Mouse (Mus musculus) limb, embryonic 14.5 days (tissue): Measurements from ENCODE around the gene Eef2. TPM values are rescaled to one million over a fixed set of nuclear protein-coding genes. Genes with fewer than 3 reads are reported as not detected.

ENCODE experiments used
- ATAC-seq: fragments of 200-750 bp; cut with Nextera tagmentation; 2 replicates; pipeline ENCODE4 v1.8.0; 2017; ENCODE audit warnings: low read depth, moderate number of reproducible peaks, moderate TSS enrichment; ENCODE audit not compliant: low FRiP score
- DNase-seq: peaks from one replicate; pipeline ENCODE4 v3.0.0-alpha.2; 2015; ENCODE audit warnings: low spot score
- H3K27ac ChIP-seq: fragments of 300-500 bp; sonication (generic); replicated peaks from 2 replicates; pipeline ENCODE4 v1.5.1; 2014; ENCODE audit warnings: low read depth, mild to moderate bottlenecking, low read length, moderate library complexity, mixed read lengths
- H3K27me3 ChIP-seq: fragments of 300-500 bp; sonication (generic); 2 replicates; pipeline ENCODE4 v1.6.1; 2014; ENCODE audit warnings: low read length, mixed read lengths; ENCODE audit not compliant: control insufficient read depth, insufficient read depth
- H3K36me3 ChIP-seq: fragments of 300-500 bp; sonication (generic); 2 replicates; pipeline ENCODE4 v1.6.1; 2014; ENCODE audit warnings: mild to moderate bottlenecking, low read length, moderate library complexity, mixed read lengths; ENCODE audit not compliant: control insufficient read depth, insufficient read depth
- H3K4me1 ChIP-seq: fragments of 300-500 bp; sonication (generic); 2 replicates; pipeline ENCODE4 v1.6.1; 2014; ENCODE audit warnings: antibody characterized with exemption, low read length, mixed read lengths; ENCODE audit not compliant: control insufficient read depth, insufficient read depth
- H3K4me2 ChIP-seq: fragments of 300-500 bp; sonication (generic); replicated peaks from 2 replicates; pipeline ENCODE4 v1.6.1; 2014; ENCODE audit warnings: low read depth, mild to moderate bottlenecking, low read length, moderate library complexity; ENCODE audit not compliant: severe bottlenecking
- H3K4me3 ChIP-seq: fragments of 300-500 bp; sonication (generic); replicated peaks from 2 replicates; pipeline ENCODE4 v1.5.1; 2014; ENCODE audit warnings: low read length
- H3K9ac ChIP-seq: fragments of 300-500 bp; sonication (generic); 2 replicates; pipeline ENCODE4 v1.6.1; 2014; ENCODE audit warnings: mild to moderate bottlenecking, low read depth, low read length, moderate library complexity; ENCODE audit not compliant: severe bottlenecking
- H3K9me3 ChIP-seq: fragments of 300-500 bp; sonication (generic); 2 replicates; pipeline ENCODE4 v1.6.1; 2016; ENCODE audit warnings: low read length; ENCODE audit not compliant: control insufficient read depth
- POLR2A ChIP-seq: fragments of 200-500 bp; IDR thresholded peaks from 2 replicates; pipeline ENCODE4 v1.8.0; 2012; ENCODE audit warnings: inconsistent platforms, mild to moderate bottlenecking, moderate library complexity, borderline replicate concordance; ENCODE audit not compliant: insufficient read depth, insufficient read length; ENCODE audit errors: extremely low read depth
- WGBS: fragments of 180-500 bp; shearing (Covaris S2); extraction: QIAGEN DNeasy Blood & Tissue Kit; methylation state at CpG from one replicate; pipeline ENCODE4 v1.1.7; 2014; 5-methylcytosine and 5-hydroxymethylcytosine counted together
- polyA plus RNA-seq, 2 experiments: library from polyadenylated mRNA; depleted of rRNA in 1 of 2; stranded (reverse) in 1 of 2; unstranded in 1 of 2; fragments of >200 nt; fragmentation: Nextera tagmentation in 1 of 2; extraction: Ambion mirVana in 1 of 2; gene quantifications; 2 replicates each; pipeline versions ENCODE4 v1.2.1 to v1.2.3; 2012 to 2014

Eef2 gene
- polyA plus RNA-seq, 2 experiments: 544 to 1,329 TPM

GRCm38 (mm10) chr10:81143845-81144437, 32.5 kb upstream of the Eef2 start:
- Histone ChIP-seq H3K36me3 (peaks cover 58% of the 10 kb centered on the region), H3K9me3 (no peaks in the 10 kb centered on the region), H3K4me2 (no peak overlapping the region), H3K27me3 (no peaks in the 10 kb centered on the region), H3K9ac (no peak overlapping the region), H3K4me3 (no peak overlapping the region), H3K4me1 (peaks cover 27% of the 10 kb centered on the region), H3K27ac (no peak overlapping the region)
- WGBS: 94% methylated on average over 52 of the region's 52 CpGs
- ATAC-seq (no peak), DNase-seq (no peak)
- no peak for TF ChIP-seq POLR2A

DNA sequence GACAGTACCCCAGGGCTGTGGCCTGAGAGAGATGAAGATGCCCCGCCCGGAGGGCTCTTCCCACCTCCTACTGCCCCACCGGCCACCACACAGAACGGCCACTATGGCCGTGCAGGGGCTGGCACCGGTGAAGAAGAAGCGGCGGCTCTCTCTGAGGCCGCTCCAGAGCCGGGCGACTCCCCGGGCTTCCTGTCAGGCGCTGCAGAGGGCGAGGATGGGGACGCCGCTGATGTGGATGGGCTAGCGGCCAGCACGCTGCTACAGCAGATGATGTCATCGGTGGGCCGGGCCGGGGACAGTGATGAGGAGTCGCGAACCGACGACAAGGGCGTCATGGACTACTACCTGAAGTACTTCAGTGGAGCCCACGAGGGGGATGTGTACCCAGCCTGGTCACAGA, 31.8 kb upstream of the Eef2 start:
- no peaks in the 10 kb centered on the region for H3K9me3 ChIP-seq
- no peaks in the 10 kb centered on the region for H3K27me3 ChIP-seq
- H3K27ac ChIP-seq: no peak overlapping the region
- no peak overlapping the region for H3K4me3 ChIP-seq
- H3K9ac ChIP-seq: no peak overlapping the region
- TF ChIP-seq POLR2A: no peak
- DNase-seq: no peak
- peaks cover 22% of the 10 kb centered on the region for H3K4me1 ChIP-seq
- ATAC-seq: no peak
- 95% methylated on average over 20 of the region's 27 CpGs for WGBS
- H3K36me3 ChIP-seq: peaks cover 65% of the 10 kb centered on the region
- H3K4me2 ChIP-seq: no peak overlapping the region

GRCm38 (mm10) chr10:81145307-81145706, 31.1 kb upstream of the Eef2 start:
- DNase-seq: no peak
- peaks cover 70% of the 10 kb centered on the region for H3K36me3 ChIP-seq
- H3K9me3 ChIP-seq: no peaks in the 10 kb centered on the region
- peaks cover 16% of the 10 kb centered on the region for H3K4me1 ChIP-seq
- no peak for TF ChIP-seq POLR2A
- ATAC-seq: no peak
- no peak overlapping the region for H3K9ac ChIP-seq
- 95% methylated on average over 5 of the region's 6 CpGs for WGBS
- no peak overlapping the region for H3K27ac ChIP-seq
- H3K4me3 ChIP-seq: no peak overlapping the region
- no peaks in the 10 kb centered on the region for H3K27me3 ChIP-seq
- no peak overlapping the region for H3K4me2 ChIP-seq

DNA sequence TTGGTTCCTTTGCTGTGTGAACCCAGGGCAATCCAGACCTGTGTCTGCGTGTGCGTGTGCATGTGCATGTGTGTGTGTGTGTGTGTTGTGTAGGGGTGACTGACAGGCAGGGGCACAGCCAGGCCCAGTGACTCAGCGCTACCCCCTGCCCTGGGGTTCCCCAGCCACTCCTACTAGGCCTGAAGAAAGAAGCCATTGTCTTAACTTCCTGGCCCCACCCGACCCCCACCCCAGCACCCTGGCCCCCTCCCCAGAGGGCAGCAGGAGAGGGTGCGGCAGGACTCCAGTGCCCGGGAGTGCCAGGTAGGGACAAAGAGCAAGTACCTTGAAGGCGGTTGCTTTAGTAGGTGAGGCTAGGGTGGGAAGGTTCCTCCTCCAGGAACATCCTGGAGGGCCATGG, 30.7 kb upstream of the Eef2 start:
- ATAC-seq (no peak), DNase-seq (no peak)
- 85% methylated on average over 7 of the region's 7 CpGs for WGBS
- Histone ChIP-seq H3K27me3 (no peaks in the 10 kb centered on the region), H3K9ac (no peak overlapping the region), H3K36me3 (peaks cover 70% of the 10 kb centered on the region), H3K27ac (no peak overlapping the region), H3K4me1 (peaks cover 11% of the 10 kb centered on the region), H3K9me3 (no peaks in the 10 kb centered on the region), H3K4me3 (no peak overlapping the region), H3K4me2 (no peak overlapping the region)
- TF ChIP-seq POLR2A: no peak

DNA sequence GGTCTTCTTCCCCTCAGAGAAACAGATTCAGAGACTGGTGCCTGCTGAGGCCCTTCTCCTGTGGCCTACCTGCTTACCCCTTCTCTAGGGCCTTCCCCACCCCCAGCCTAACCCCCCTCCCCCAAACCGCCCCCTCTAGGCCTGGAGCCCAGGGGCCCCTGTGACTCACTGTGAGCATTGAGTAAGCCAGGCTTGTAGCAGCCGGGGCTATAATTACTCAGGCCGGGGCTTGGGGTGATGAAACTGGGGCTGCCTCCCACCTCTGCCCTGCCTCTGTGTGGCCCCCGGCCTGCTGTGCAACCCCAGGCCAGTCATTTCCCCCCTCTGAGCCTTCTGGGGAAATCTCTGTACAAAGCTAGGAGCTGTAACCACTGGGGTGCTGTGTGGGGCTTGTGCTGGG, 30.1 kb upstream of the Eef2 start:
- DNase-seq (no peak), ATAC-seq (no peak)
- no peaks in the 10 kb centered on the region for H3K9me3 ChIP-seq
- no peak for TF ChIP-seq POLR2A
- H3K36me3 ChIP-seq: peaks cover 70% of the 10 kb centered on the region
- no peak overlapping the region for H3K9ac ChIP-seq
- H3K4me2 ChIP-seq: no peak overlapping the region
- H3K27me3 ChIP-seq: no peaks in the 10 kb centered on the region
- no peak overlapping the region for H3K4me3 ChIP-seq
- 0 out of 2 replicates have a peak, but pooled peaks cover 6% of the 10 kb centered on the region for H3K4me1 ChIP-seq
- H3K27ac ChIP-seq: no peak overlapping the region
- 70% methylated on average over 4 of the region's 4 CpGs for WGBS

DNA sequence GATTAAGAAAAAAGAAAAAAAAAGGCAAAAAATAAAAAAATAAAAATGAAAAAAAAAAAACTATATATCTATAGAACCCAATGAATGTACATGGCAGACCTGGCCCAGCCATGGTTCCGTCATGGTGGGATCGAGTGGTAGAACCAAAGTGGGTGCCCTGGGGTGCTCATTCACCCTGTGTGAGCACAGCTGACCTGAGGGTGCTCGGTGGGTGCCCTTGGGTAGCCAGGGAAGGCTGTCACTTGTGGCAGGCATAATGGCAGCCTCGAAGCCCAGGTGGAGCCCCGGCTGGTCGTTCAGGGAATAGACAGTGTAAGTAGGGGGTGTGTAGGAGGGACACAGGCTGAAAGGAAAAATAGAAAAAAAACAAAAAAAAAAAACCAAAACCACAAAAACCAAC, 25.2 kb upstream of the Eef2 start:
- TF ChIP-seq POLR2A: no peak
- no peak overlapping the region for H3K4me2 ChIP-seq
- peaks cover 80% of the 10 kb centered on the region for H3K36me3 ChIP-seq
- 71% methylated on average over 6 of the region's 6 CpGs for WGBS
- H3K9me3 ChIP-seq: no peaks in the 10 kb centered on the region
- H3K9ac ChIP-seq: no peak overlapping the region
- no peak overlapping the region for H3K27ac ChIP-seq
- H3K27me3 ChIP-seq: no peaks in the 10 kb centered on the region
- no peaks in the 10 kb centered on the region for H3K4me1 ChIP-seq
- no peak overlapping the region for H3K4me3 ChIP-seq
- ATAC-seq: no peak
- no peak for DNase-seq
